Mouse (Mus musculus): ENCODE results near the gene Vmn2r59. TPM values are rescaled to one million over a fixed set of nuclear protein-coding genes. Genes with fewer than 3 reads are reported as not detected.

The Vmn2r59 gene
- polyA plus RNA-seq (2014; fragmentation: Illumina TruSeq; extraction: RNeasy Lipid Tissue Mini Kit (QIAGEN cat#74804); ENCODE audit: low read depth, low replicate concordance): not detected

DNA sequence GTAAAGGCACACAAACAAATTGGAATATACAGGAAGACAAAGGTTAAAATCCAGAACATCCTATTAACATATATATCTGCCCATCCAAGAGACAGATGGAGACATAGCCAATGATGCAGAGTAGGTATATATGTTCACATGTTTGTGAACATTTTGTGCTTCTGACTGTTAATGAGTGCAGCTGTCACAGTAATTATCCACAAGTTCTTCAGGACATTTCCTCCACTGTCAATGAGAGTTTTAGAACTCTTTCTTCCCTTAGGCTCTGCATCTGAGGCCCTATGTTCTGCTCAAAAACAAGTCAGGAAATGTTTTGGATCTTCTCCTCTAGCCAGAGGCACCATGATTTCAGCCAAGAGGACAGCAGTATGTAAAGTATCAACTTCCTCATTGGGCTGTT lies at the start of gene Vmn2r59:
Gene Vmn2r59 (minus strand): TSS at position 101 of the 400 bp plus-strand sequence.

DNA sequence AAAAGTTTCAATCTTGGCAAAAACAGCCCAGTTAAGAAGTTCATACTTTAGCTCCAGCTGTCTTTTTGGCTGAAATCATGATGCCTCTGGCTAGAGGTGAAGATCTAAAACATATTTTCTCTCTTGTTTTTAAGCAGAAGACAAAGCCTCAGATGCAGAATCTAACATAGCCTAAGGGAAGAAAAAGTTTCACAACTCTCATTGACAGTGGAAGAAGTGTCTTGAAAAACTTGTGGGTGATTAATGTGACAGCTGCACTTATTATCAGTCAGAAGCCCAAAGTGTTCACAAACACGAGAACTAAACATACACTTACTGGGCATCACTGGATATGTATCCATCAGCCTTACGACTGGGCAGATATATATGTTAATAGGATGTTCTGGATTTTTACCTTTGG lies 48.6 kb upstream of the Vmn2r59 start, which contains the start of gene Vmn2r60:
Gene Vmn2r60 (plus strand): TSS at position 301 of the 400 bp plus-strand sequence.

Other genes starting within 250 kb of the Vmn2r59 start
- not detected for gene Vmn2r58, start 186.3 kb downstream of the Vmn2r59 start, polyA plus RNA-seq (2014; fragmentation: Illumina TruSeq; extraction: RNeasy Lipid Tissue Mini Kit (QIAGEN cat#74804); ENCODE audit: low read depth, low replicate concordance)
- not detected for gene Vmn2r60, start 48.7 kb upstream of the Vmn2r59 start, polyA plus RNA-seq (2014; fragmentation: Illumina TruSeq; extraction: RNeasy Lipid Tissue Mini Kit (QIAGEN cat#74804); ENCODE audit: low read depth, low replicate concordance)
- gene Vmn2r61, start 201.0 kb upstream of the Vmn2r59 start, polyA plus RNA-seq (2014; fragmentation: Illumina TruSeq; extraction: RNeasy Lipid Tissue Mini Kit (QIAGEN cat#74804); ENCODE audit: low read depth, low replicate concordance): not detected

All from adrenal gland, adult 10 weeks (tissue).